Mouse (Mus musculus) naive thymus-derived CD4-positive, alpha-beta T cell, adult 2 months (primary cell): ENCODE results near the gene Sv2b.

Experiments
- DNase-seq: peaks from one replicate; pipeline ENCODE4 v3.0.0-alpha.2; 2011; ENCODE audit warnings: low read depth

Sv2b gene

GRCm38 (mm10) chr7:75292246-75292645, 16.8 kb downstream of the Sv2b start:
- DNase-seq = no peak

- DNase-seq = no peak
These were observed 18.5 kb downstream of the Sv2b start for GRCm38 (mm10) chr7:75290554-75290953.

- DNase-seq = no peak
These were observed 21.8 kb downstream of the Sv2b start for GRCm38 (mm10) chr7:75287237-75287636.

- no peak for DNase-seq
These were observed 26.1 kb downstream of the Sv2b start for GRCm38 (mm10) chr7:75282951-75283350.

GRCm38 (mm10) chr7:75282080-75282650, 26.9 kb downstream of the Sv2b start:
- DNase-seq = no peak

- no peak for DNase-seq
These were observed 28.0 kb downstream of the Sv2b start for GRCm38 (mm10) chr7:75281106-75281505.

- no peak for DNase-seq
These were observed 31.2 kb downstream of the Sv2b start for GRCm38 (mm10) chr7:75277847-75278246.

GRCm38 (mm10) chr7:75276739-75277138, 32.3 kb downstream of the Sv2b start:
- no peak for DNase-seq

- DNase-seq = no peak
These were observed 34.5 kb downstream of the Sv2b start for GRCm38 (mm10) chr7:75274518-75274917.

- no peak for DNase-seq
These were observed 35.4 kb downstream of the Sv2b start for GRCm38 (mm10) chr7:75273633-75274032.

GRCm38 (mm10) chr7:75271921-75272381, 37.1 kb downstream of the Sv2b start:
- no peak for DNase-seq

GRCm38 (mm10) chr7:75271306-75271705, 37.8 kb downstream of the Sv2b start:
- no peak for DNase-seq

- no peak for DNase-seq
These were observed 41.8 kb downstream of the Sv2b start for GRCm38 (mm10) chr7:75267236-75267635.

- no peak for DNase-seq
These were observed 43.8 kb downstream of the Sv2b start for GRCm38 (mm10) chr7:75265241-75265640.

GRCm38 (mm10) chr7:75259945-75260344, 49.1 kb downstream of the Sv2b start:
- no peak for DNase-seq

GRCm38 (mm10) chr7:75253611-75254250, 55.3 kb downstream of the Sv2b start:
- DNase-seq = no peak

GRCm38 (mm10) chr7:75240754-75241507, 68.1 kb downstream of the Sv2b start:
- DNase-seq = no peak

- DNase-seq = no peak
These were observed 72.7 kb downstream of the Sv2b start for GRCm38 (mm10) chr7:75236386-75236785.

GRCm38 (mm10) chr7:75224206-75224605, 84.9 kb downstream of the Sv2b start:
- DNase-seq = no peak

- no peak for DNase-seq
These were observed 86.2 kb downstream of the Sv2b start for GRCm38 (mm10) chr7:75222704-75223431.

GRCm38 (mm10) chr7:75220786-75221185, 88.3 kb downstream of the Sv2b start:
- no peak for DNase-seq

- no peak for DNase-seq
These were observed 88.8 kb downstream of the Sv2b start for GRCm38 (mm10) chr7:75220296-75220695.

- no peak for DNase-seq
These were observed 92.9 kb downstream of the Sv2b start for GRCm38 (mm10) chr7:75216180-75216579.
